Mouse (Mus musculus) retina, embryonic 14.5 days (tissue): Measurements from ENCODE around the gene Ubash3b.

ENCODE experiments used
- DNase-seq: peaks from one replicate; pipeline ENCODE4 v3.0.0-alpha.2; 2015; ENCODE audit warnings: low spot score

Gene Ubash3b

DNA sequence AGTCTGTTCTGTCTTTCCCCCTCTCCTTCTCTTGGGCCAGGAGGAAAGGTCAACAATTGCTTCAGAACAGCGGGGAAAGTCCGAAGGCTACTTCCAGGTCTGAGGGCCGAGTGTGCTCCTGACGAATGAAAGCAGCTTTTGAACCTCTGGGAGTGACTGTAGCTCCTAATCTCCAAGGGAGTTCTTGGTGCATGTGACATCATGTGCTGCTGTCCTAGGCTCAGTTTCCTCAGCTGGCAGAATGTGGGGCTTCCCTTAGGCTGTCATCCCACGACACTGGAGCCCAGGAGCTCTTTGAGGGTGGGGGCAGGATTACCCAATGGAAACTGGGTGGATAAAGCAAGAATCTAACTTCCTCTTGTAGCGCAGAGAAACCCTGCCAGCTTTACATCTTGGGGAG is at the start of gene Ubash3b:
Gene Ubash3b (minus strand): TSS at position 285 of the 400 bp plus-strand sequence.
- DNase-seq = no peak

- peak; percentile 98 for DNase-seq
These were observed 45.9 kb upstream of the Ubash3b start for GRCm38 (mm10) chr9:41207130-41208104.

DNA sequence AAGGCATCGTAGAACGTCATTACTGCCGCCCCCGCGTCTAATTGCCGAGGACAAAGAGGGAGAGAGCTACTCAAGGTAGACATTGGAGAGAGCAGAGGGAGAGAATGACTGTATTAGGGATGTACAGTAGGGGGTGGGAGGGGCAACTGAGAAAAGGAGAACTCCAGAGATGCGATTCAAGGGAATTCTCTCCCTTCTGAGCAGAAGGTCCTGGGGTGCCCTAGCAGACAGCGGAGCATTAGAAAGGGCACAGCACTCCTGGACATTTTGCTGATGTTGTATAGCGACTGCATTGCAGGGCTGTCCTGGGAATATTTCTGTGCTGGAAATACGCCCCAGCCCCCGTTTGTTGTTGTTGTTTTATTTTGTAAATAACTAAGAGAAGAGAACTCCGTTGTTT is 45.2 kb upstream of the Ubash3b start:
- DNase-seq = no peak

GRCm38 (mm10) chr9:41205267-41205666 is 43.8 kb upstream of the Ubash3b start:
- DNase-seq = no peak

DNA sequence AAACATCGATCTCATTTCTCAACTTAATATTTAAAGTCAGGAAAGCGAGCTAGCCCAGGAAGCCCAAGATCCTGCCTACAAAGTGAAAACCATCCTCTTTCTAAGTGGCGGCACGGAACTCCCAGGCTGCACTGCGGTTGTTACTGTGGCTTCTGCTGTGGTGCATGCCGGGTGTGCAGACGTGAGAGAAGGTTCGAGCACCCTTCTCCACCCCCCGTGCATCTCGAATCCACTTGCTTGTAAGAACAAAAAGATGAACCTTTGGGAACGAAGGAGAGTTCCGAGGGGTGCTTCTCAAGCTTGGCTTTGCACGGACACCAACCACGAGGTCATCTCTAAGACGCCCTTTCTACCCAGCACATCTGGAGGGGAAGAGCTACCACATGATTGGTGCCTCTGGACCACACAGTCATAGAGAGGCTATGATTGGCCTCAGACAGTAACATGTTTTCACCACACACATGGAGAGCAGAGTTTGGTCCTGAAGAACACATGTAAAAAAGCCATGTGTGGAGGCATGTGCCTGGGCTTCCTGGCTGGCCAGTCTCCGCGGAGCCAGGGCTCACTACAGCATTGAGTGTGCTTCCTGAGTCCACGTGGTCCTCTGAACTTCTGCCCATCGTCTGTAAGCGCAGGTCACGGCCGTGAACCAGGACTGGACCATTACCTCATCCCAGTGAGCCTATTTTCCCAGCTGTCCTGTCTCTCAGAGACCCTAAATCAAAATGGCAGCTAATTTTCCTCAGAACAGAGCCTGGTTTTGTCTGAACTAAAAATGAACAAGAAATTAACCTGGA is 38.2 kb upstream of the Ubash3b start:
- no peak for DNase-seq

DNA sequence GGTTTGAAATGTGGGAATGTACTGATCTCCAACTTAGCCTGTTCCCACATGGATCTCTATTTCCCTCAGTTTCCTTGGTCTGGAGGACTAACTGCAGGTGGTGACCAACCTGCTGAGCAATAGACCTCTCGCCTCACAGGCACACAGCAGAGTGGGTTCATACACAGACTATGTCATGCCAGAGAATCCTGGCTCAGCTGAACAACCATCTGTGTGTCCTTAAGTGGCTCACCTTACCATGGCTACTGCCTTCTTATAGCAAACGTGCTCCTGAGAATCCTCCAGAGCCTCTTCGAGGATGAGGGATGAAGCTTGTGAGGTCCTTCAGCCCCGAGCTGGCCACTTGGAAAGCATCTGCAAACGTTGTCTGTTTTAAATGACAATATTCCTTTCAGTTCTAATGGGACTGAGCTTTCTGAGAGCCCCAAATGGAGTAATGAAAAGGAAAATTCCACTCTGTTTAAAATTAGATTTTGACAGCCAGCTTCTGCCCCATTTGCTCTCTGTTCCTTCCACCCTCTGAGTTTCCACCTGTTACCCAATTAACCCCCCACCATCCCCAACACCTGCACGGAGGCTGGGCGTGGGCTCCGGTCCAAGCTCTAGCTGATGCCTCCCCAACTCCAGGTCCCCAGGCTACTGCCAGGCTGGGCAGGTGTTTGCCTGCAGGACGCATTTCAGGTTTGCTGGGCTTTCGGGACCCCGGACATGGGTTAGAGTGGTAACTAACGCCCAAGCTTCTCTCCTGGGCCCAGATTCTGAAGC is 37.2 kb upstream of the Ubash3b start:
- DNase-seq = no peak

DNA sequence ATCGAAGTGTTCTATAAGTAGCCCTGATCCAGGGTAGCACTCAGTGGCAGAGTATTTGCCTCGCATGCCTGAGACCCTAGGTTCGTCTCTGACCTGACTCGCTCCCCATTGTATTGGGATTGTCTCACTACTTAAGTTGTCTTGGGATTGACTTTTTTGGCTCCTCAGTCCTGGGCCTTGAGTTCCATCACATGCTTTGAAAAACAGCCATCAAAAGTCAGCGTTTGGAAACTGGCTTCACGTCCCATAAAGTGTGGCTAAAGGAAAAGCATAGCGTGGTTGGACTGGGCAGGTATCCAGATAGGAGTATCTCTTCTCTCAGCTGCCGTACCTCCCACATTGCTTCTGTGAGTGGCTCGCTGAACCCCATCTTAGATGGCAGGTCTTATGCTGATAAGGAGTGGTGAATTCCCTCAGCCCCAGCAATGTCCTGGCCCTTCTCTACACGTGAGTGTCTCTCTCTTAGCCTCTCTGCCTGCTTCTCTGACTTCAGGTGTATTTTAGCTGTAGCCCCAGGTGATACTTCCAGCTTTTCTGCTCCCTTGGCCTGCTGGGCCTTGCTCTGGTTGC is 34.3 kb upstream of the Ubash3b start:
- DNase-seq = no peak

GRCm38 (mm10) chr9:41191651-41192210 is 30.2 kb upstream of the Ubash3b start:
- no peak for DNase-seq

GRCm38 (mm10) chr9:41190745-41191482 is 29.4 kb upstream of the Ubash3b start:
- DNase-seq = peak; percentile 89

DNA sequence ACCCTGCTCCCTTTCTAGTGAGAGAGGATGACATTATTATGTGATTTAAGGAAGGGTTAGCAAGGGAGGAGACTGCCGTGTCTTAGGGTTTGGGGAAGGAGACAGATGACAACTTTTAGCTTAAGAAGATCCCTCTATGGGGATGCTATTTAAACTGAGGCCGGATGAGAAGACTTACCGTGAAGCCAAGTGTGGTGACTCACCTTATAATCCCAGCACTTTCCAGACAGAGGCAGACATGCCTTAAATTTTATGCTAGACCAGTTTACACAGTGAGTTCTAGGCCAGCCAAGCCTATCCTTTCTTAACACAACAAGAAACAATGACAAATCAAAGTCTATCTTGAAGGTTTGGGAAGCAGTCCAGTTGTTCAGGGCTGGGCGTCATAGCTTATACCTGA is 26.4 kb upstream of the Ubash3b start:
- DNase-seq = no peak

DNA sequence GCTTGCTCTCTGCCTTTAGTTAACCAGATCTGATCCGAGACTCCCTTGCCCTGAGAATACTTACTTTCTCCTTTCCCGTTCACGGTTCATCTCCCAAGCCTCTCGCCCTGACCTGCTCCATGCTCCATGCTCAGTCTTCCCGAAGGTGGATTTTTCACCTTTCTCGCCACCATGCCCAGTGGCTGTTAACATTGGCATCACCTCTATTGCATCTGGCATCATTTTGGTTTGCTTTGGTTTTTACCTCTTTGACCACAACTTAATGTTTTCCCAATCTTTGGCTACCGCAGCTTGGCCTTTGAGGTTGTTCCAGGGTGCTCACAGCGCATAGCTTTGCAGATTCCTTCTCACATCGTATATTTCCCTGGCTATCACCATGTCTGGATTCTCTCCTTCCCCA is 26.0 kb upstream of the Ubash3b start:
- no peak for DNase-seq

DNA sequence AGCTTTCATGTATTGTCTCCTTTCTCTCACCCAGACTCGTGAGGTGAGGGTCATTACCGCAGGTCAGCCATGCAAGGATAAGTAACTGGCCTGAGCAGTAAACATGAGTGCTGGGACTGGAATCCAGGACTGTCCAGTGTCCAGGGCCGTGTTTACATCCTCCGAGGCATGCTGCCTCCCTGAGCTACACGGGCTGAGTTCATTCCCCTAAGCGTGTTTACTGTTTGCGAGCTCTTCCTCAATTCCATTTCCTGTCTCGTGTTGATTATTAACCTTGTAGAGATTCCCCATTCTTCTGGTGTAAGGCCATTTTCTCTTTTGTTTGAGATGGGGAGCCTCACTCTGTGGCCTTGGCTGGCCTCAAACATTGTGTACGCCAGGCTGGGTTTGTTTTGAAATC is 23.8 kb upstream of the Ubash3b start:
- DNase-seq = no peak

- peak; percentile 63 for DNase-seq
These were observed 21.1 kb upstream of the Ubash3b start for GRCm38 (mm10) chr9:41182550-41182949.

DNA sequence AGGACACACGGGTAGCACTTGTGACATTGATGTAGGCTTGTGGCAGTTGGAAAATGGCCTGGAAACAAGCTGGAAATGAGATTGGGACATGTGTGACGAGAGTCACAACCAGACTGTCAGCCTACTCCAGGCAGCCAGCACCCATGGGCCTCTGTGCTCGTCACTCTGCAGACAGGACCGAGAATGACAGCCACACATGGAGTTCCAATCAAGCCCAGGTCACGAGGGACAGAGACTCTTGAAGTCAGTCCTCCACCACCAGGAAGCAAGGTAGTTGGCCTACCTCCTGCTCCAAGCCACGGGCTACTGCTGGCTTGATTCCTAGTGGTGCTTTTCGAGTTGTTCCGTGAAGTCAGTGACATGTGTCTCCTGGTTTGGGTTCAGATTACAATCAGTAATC is 20.3 kb upstream of the Ubash3b start:
- no peak for DNase-seq

- DNase-seq = no peak
These were observed 19.9 kb upstream of the Ubash3b start for GRCm38 (mm10) chr9:41181372-41181771.

GRCm38 (mm10) chr9:41179056-41179455 is 17.6 kb upstream of the Ubash3b start:
- DNase-seq = no peak

DNA sequence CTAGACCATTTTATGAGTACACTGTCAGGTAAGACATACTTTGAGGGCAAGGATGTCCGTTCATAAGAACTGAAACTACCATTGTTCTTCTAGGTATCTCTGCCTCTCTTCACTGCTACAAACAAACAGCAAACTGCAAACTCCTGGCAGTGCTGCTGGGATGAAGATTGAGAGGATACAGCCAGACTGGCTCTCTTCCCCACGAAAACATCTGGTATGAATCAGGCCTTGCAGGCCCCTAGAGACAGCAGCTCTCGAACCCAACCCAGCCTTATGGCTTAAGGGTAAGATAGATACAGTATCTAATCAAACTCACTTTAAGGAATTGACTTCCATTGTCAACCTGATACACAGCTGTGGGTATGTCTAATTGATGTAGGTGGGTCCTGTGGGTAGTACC is 11.7 kb upstream of the Ubash3b start:
- DNase-seq = no peak

- DNase-seq = no peak
These were observed 10.9 kb upstream of the Ubash3b start for GRCm38 (mm10) chr9:41172426-41172825.

- no peak for DNase-seq
These were observed 8.5 kb upstream of the Ubash3b start for GRCm38 (mm10) chr9:41170026-41170425.

DNA sequence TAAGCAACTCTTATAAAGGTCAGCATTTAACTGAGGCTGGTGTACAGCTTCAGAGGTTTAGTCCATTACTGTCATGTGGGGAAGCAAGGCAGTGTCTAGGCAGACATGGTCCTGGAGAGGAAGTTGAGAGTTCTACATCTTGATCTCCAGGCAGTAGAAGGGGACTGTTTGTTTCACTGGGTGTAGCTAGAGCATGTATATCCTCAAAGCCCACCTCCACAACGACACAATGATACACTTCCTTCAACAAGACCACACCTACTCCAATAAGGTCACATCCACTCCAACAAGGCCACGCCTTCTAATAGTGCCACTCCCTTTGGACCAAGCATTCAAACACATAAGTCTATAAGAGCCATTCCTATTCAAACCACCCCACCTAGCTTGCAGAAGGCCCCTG is 7.2 kb upstream of the Ubash3b start:
- no peak for DNase-seq

GRCm38 (mm10) chr9:41168206-41168605 is 6.7 kb upstream of the Ubash3b start:
- no peak for DNase-seq
